Mouse (Mus musculus) lung, adult 2 months (tissue): Measurements from ENCODE around the gene F2.
"Not testable (repeated sequence)": the region's sequence is repeated elsewhere in the genome, so short reads cannot be mapped to it uniquely, and the experiment has no call there.

ENCODE experiments used
- CTCF ChIP-seq: fragments of 200-500 bp; IDR thresholded peaks from 2 replicates; pipeline ENCODE4 v1.5.1; 2011; ENCODE audit warnings: mild to moderate bottlenecking, low read length, control low read depth; ENCODE audit not compliant: insufficient read depth
- POLR2A ChIP-seq: fragments of 200-500 bp; IDR thresholded peaks from 2 replicates; pipeline ENCODE4 v1.6.1; 2011; ENCODE audit warnings: low read depth, mild to moderate bottlenecking, control low read depth, low read length, borderline replicate concordance; ENCODE audit errors: extremely low read depth

DNA sequence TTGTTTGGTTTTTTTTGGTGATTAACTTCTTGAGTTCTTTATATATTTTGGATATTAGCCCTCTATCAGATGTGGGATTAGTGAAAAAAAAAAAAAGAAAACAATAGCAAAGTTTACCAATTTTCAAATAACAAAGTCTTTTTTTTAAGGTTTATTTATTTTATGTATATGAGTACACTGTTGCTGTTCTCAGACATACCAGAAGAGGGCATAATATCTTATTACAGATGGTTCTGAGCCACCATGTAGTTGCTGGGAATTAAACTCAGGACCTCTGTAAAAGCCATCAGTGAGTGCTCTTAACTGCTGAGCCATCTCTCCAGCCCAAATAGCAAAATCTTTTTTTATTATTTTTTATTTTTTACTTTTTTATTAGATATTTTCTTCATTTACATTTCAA is 26.8 kb downstream of the F2 start:
- not testable (repeated sequence) for TF ChIP-seq POLR2A, CTCF
